Mouse (Mus musculus) gastrocnemius, postnatal 14 days (tissue): ENCODE data around the gene Kalrn. TPM values are rescaled to one million over a fixed set of nuclear protein-coding genes. Genes with fewer than 3 reads are reported as not detected.
"Not testable (repeated sequence)": the region's sequence is repeated elsewhere in the genome, so short reads cannot be mapped to it uniquely, and the experiment has no call there.

Source experiments
- DNase-seq: peaks from one replicate; pipeline ENCODE4 v3.0.0; 2021; ENCODE audit warnings: mixed read lengths
- intact Hi-C: fragments of 180-260 bp; cut with DNase I; formaldehyde crosslinking; loops from one replicate; pipeline ENCODE4 v1.15.1; 2025; ENCODE audit warnings: low total_unique reads
- total RNA-seq, 2 experiments: library from RNA; stranded (reverse); gene quantifications; 2 replicates each; pipeline ENCODE4 v1.2.3; 2021

The Kalrn gene
- total RNA-seq, 2 experiments from 2014 or later, result 16.3 to 20.2 TPM

GRCm38 (mm10) chr16:34327890-34328289 lies 245.4 kb downstream of the Kalrn start:
- intact Hi-C loops, result no loop called here
- no peak for DNase-seq

DNA sequence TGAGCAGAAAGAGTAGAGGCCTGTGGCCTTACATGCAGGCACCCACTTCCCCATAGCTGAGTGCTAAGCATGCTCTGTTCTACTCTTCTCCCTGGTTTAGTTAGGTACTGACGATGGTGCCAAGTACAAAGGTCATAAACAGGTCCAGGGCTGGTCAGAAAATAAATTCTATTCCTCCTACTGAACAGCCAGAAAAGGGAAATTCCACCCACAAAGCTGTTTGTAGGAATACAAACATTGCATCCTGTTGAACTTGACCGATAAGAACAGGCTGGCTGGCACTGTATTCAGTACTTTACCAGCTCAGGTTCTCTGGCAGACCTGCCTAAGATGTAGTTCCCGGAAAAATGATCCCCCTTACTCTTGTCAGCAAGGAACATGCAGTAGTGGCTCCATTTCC lies 247.5 kb downstream of the Kalrn start:
- intact Hi-C loops, result no loop called here
- no peak for DNase-seq

GRCm38 (mm10) chr16:34325161-34325560 lies 248.2 kb downstream of the Kalrn start:
- intact Hi-C loops, result no loop called here
- no peak for DNase-seq

- intact Hi-C loops, result no loop called here
Measured at GRCm38 (mm10) chr16:34324735-34325134, 248.6 kb downstream of the Kalrn start.

GRCm38 (mm10) chr16:34323496-34323895 lies 249.8 kb downstream of the Kalrn start:
- intact Hi-C loops, result no loop called here
- no peak for DNase-seq

More at GRCm38 (mm10) chr16:34324735-34325134, 248.6 kb downstream of the Kalrn start:
- no peak for DNase-seq

- peak; percentile 72 for DNase-seq
- intact Hi-C loops, result no loop called here
Measured at GRCm38 (mm10) chr16:34322546-34322945, 250.8 kb downstream of the Kalrn start.

GRCm38 (mm10) chr16:34321066-34321790 lies 252.1 kb downstream of the Kalrn start:
- intact Hi-C loops, result no loop called here
- no peak for DNase-seq

DNA sequence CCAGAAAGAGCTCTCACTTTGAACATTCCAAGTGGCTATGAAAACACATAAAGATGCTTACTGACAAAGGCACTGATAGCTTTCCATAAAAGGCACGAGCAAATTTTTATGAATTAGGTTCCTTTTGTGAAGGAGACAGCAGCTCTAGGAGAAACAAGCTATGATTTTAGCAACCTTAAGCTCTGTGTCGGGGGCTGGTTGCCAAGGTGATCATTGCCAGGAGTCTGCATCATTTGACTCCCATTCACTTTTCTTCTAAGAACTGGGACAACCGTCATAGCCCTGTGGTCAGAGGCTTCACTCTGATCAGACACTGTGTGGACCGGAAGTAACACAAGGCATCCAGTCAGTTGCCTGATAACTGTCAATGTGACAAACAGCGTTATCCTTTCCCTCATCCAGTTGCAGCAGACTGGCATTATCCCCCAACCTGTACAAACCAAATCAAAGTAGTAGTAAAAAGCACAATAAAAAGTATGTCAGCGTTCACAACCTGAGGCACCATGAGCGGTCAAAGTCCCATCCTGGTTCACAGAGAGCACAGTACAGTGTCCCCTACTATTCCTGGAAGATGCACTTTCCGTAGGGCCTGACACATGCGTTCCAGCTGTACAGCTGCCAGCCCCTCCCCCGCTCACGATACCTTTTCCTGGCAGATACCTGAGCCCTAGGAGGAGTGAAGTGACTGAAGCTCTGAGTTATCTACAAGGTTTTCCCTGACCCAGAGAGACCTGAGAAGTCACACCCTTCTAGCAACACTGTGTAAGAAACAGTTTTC lies 253.1 kb downstream of the Kalrn start:
- peak; percentile 18 for DNase-seq
- intact Hi-C loops, result no loop called here

GRCm38 (mm10) chr16:34317110-34317509 lies 256.2 kb downstream of the Kalrn start:
- intact Hi-C loops, result no loop called here
- no peak for DNase-seq

DNA sequence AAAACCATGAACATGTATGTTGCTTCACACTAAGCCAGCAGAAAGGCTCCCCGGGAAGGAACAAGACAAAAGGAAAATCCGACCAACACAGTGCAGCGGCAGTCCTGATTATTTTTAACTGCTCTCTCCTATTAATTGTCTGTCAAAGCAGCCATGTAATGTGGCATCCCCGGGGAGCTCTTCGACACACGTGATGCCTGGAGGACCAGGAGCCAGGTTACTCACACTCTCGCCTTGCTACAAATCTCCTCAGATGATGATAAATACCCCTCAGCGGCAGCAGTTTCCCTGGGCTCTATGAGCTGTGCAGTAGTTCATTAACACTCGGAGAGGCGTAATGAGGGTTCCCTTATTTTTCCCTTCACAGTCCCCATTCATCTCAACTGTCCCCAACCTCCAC lies 257.1 kb downstream of the Kalrn start:
- intact Hi-C loops, result no loop called here
- DNase-seq, result no peak

DNA sequence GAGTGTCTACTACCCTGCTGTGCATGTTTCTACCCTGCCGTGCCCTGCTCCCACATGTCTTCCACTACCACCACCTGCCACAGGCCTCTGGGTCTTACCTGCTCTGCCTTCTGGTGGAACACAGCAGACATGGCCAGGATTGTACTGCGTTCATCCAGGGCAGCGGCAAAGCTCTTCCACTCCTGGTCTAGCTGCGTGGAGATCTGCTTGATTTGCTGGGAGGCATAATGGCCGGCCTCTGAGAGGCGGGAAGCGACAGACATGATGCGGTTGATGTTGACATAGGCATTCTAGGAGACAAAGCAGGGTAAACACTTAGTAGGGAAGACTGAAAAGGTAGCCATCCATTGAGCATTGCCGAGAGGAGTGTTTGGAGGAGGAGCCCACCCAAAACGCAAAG lies 259.3 kb downstream of the Kalrn start:
- no peak for DNase-seq
- intact Hi-C loops, result no loop called here

DNA sequence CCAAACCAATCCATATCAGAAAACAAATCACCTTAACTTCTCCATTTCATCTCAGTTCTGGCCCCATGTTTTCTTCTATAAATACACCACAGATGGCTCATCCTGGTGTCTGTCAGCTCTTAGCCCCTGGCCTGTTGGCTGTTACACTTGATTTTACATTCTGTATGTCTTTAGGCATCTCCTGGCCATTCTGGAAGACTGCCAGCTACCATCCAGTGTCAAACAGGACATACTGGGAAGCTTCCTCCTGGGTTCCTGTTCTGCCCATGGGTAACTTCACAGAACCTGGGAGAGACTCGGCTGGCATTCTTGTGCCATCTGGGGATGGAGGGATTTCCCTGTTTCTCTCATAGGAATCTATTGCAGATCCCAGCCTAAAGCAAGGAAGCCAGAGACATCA lies 261.8 kb downstream of the Kalrn start:
- intact Hi-C loops, result no loop called here
- DNase-seq, result no peak

- DNase-seq, result no peak
- intact Hi-C loops, result no loop called here
Measured at GRCm38 (mm10) chr16:34310363-34310762, 263.0 kb downstream of the Kalrn start.

DNA sequence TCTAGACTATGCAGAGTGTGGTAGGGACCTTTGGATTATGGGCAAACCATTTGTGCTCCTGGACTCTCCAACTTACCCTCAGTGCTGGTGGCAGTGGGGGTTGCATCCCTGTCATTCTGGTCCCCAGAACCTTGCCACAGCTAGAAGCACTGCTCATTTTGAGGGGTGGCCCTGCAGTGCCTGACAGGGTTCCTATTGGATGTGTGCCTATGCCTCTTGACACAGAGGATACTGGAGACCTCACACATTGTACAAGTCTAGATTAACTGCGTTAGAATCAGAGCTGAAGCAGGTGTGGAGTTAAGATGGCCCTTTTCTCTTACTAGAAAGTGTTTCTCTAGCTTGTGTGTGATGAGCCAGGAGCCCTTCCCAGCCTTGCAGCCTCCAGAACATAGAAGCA lies 265.0 kb downstream of the Kalrn start:
- no peak for DNase-seq
- intact Hi-C loops, result loop anchor here (10.0 kb wide), 1 partner anchor 296 kb away; no protein-coding TSS in a partner anchor

DNA sequence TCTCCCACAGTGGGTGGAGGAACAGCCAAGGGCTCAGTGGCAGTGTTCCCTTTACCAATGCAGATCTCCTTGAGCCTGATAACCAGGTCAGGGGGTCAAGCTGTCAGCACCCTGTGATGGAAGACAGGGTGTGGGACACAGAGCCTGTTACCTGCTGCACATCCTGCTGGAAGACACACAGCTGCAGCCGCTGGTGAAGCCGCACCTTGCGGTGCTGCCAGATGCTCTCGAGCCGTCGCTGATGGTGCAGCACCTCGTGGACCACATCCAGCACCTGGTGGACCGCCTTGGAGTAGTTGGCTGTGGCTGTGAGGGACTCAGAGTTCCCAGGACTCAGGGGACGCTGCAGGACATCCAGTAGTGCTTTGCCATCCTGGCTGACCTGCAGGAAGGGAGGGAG lies 265.9 kb downstream of the Kalrn start:
- intact Hi-C loops, result loop anchor here (10.0 kb wide), 1 partner anchor 297 kb away; no protein-coding TSS in a partner anchor
- DNase-seq, result no peak

GRCm38 (mm10) chr16:34305586-34305985 lies 267.7 kb downstream of the Kalrn start:
- DNase-seq, result no peak
- intact Hi-C loops, result loop anchor here (10.0 kb wide), 1 partner anchor 299 kb away; no protein-coding TSS in a partner anchor

- not testable (repeated sequence) for DNase-seq
- intact Hi-C loops, result loop anchor here (10.0 kb wide), 1 partner anchor 301 kb away; no protein-coding TSS in a partner anchor
Measured at GRCm38 (mm10) chr16:34303818-34304217, 269.5 kb downstream of the Kalrn start.

DNA sequence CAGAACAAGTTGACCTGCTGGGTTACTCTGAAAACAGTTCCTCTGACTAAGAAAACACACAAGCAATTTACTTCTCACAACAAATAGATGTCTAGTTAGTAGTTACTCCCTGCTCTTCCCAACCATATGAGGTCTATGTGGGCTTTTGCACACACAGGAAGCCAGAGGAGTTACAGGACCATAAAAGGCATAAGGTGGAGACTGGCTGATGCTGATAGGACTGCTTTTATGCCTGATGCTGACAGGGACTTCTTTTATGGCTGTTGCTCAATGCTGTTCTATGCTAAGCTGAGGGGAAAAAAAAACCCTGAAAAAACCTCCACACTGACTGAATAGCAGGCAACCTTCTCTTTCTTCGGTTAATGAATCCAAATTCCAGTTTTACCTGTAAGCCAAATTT lies 270.8 kb downstream of the Kalrn start:
- intact Hi-C loops, result loop anchor here (10.0 kb wide), 1 partner anchor 302 kb away; no protein-coding TSS in a partner anchor
- DNase-seq, result no peak

GRCm38 (mm10) chr16:34302063-34302462 lies 271.3 kb downstream of the Kalrn start:
- intact Hi-C loops, result loop anchor here (10.0 kb wide), 1 partner anchor 303 kb away; no protein-coding TSS in a partner anchor
- no peak for DNase-seq

DNA sequence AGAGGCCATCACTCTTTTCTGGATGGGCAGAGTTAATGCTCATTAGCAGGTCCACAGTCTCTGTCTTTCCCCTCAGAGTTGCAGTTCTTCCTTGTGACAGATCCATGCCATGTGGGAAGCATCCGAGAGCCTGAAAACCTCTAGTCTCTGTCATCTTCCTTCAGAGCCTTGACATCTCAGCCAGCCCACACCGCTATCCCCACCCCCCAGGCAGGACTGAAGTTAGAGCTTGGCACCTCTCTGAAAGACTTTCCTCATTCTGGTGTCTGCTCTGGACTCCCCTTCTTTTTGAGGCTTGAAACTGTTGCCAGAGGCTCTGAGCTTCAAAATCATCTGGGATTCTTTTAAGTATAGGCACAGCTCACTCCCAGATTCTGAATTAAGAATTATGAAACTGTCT lies 274.1 kb downstream of the Kalrn start:
- no peak for DNase-seq
- intact Hi-C loops, result loop anchor here (10.0 kb wide), 1 partner anchor 174 kb away; no protein-coding TSS in a partner anchor
